Mouse (Mus musculus) limb, embryonic 11.5 days (tissue): Measurements from ENCODE around the gene Rfx3. TPM values are rescaled to one million over a fixed set of nuclear protein-coding genes. Genes with fewer than 3 reads are reported as not detected.

ENCODE experiments used
- ATAC-seq: fragments of 200-750 bp; cut with Nextera tagmentation; 2 replicates; pipeline ENCODE4 v1.8.0; 2017; ENCODE audit warnings: low read depth; ENCODE audit not compliant: insufficient number of reproducible peaks, low FRiP score, low TSS enrichment
- DNase-seq: peaks from one replicate; pipeline ENCODE4 v3.0.0-alpha.2; 2015; ENCODE audit warnings: low spot score
- H3K27ac ChIP-seq: fragments of 300-500 bp; sonication (generic); replicated peaks from 2 replicates; pipeline ENCODE4 v1.5.1; 2014; ENCODE audit warnings: low read depth, mild to moderate bottlenecking, low read length
- H3K27me3 ChIP-seq: fragments of 300-500 bp; sonication (generic); 2 replicates; pipeline ENCODE4 v1.6.1; 2014; ENCODE audit warnings: mild to moderate bottlenecking, low read length, mixed read lengths; ENCODE audit not compliant: control insufficient read depth, insufficient read depth
- H3K36me3 ChIP-seq: fragments of 300-500 bp; sonication (generic); 2 replicates; pipeline ENCODE4 v1.6.1; 2014; ENCODE audit warnings: mild to moderate bottlenecking, low read length, moderate library complexity, mixed read lengths; ENCODE audit not compliant: control insufficient read depth, insufficient read depth
- H3K4me1 ChIP-seq: fragments of 300-500 bp; sonication (generic); 2 replicates; pipeline ENCODE4 v1.6.1; 2014; ENCODE audit warnings: low read length, mixed read lengths; ENCODE audit not compliant: control insufficient read depth, insufficient read depth
- H3K4me2 ChIP-seq: fragments of 300-500 bp; sonication (generic); 2 replicates; pipeline ENCODE4 v1.6.1; 2014; ENCODE audit warnings: low read depth, mild to moderate bottlenecking, moderate library complexity; ENCODE audit not compliant: severe bottlenecking
- H3K4me3 ChIP-seq: fragments of 300-500 bp; sonication (generic); 2 replicates; pipeline ENCODE4 v1.5.1; 2014; ENCODE audit warnings: low read depth, low read length
- H3K9ac ChIP-seq: fragments of 300-500 bp; sonication (generic); 2 replicates; pipeline ENCODE4 v1.6.1; 2014; ENCODE audit warnings: mild to moderate bottlenecking, low read length
- H3K9me3 ChIP-seq: fragments of 300-500 bp; sonication (generic); 2 replicates; pipeline ENCODE4 v1.6.1; 2016; ENCODE audit warnings: low read length; ENCODE audit not compliant: control insufficient read depth
- WGBS: fragments of 180-500 bp; shearing (Covaris S2); extraction: QIAGEN DNeasy Blood & Tissue Kit; methylation state at CpG from one replicate; pipeline ENCODE4 v1.1.7; 2014; 5-methylcytosine and 5-hydroxymethylcytosine counted together
- polyA plus RNA-seq: library from polyadenylated mRNA; unstranded; fragments of >200 nt; fragmentation: Nextera tagmentation; extraction: Ambion mirVana; gene quantifications from 2 replicates; pipeline ENCODE4 v1.2.1, GENCODE M21; 2014

Gene Rfx3
- polyA plus RNA-seq: 20.5 and 21.8 TPM in 2 replicates

DNA sequence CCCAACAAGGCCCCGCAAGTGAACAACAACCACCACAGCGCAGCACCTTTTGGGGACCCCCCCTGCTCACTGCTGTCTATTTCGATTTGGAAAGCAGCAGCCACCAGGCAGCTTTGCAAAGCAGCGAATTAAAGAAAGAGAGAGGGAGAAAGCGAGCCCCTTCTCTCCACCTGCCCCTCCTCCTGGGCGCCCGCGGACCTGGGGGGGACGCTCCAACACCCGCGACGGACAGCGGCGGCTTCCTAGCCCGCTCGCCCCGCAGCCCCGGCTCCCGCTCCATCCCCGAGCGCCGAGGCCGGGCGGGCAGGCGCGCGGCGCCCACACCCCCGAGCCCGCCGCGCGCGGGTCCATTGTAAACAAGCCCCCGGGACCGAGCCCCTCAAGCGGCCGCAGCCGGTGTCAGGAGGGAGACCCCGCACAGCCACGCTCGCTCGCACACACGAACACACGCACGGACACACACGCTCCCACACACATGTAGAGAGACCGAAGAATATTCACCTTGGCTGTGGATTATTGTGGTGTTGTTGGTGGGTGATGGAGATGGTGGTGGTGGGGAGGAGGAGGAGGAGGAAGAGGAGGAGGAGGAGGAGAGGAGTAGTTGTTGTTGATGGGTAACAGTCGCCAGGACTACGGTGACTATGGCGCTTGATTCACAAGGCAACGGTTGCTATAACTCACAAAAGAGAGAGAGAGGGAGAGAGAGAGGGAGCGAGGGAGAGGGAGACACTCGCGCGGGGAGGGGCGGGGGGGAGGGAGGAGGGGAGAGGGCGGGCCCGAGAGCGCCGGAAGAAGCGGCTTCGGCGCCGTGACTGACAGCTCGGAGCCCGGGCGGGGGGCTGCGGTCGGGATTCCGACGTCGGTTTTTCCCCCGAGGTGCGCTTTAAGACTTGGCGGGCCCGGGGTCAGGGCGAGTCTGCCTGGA is at the start of gene Rfx3:
Gene Rfx3, minus strand, starts transcription at position 696 of the 925 bp plus-strand sequence.
- ATAC-seq: peak; percentile 86
- H3K9ac ChIP-seq: peak within 1 kb of the TSS; percentile 97
- peak within 1 kb of the TSS; percentile 85 for H3K4me3 ChIP-seq
- H3K27me3 ChIP-seq: no peaks in the 10 kb centered on the region
- peak within 1 kb of the TSS; percentile 73 for H3K4me2 ChIP-seq
- WGBS: under 1% methylated on average over 76 of the region's 78 CpGs
- no peaks in the 10 kb centered on the region for H3K9me3 ChIP-seq
- H3K27ac ChIP-seq: peak within 1 kb of the TSS; percentile 99
- peaks cover 3% of the 10 kb centered on the region; the same call in 1 of the 2 replicates for H3K4me1 ChIP-seq
- H3K36me3 ChIP-seq: no peaks in the 10 kb centered on the region
- DNase-seq: peak; percentile 60

DNA sequence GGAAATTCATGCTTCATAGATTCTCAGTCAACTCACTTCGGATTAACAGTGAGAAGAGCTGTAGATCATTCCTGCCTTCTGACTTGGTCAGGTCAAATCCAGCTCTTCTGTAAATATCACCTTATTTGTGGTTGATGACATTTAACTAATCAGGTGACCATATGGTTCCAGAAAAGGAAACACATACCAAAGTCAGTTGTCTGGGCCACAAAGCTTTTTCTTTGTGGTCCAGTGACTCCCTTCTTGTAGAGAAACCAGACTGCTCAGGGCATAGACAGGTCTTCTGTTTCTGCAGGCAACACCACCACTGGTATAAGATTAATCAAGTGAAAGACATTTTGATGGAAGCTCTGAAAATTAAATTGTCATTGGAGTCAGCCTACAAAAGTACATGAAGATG is 41.1 kb upstream of the Rfx3 start:
- Histone ChIP-seq H3K36me3 (no peaks in the 10 kb centered on the region), H3K27me3 (no peaks in the 10 kb centered on the region), H3K9me3 (no peaks in the 10 kb centered on the region), H3K27ac (no peak overlapping the region), H3K4me1 (no peaks in the 10 kb centered on the region), H3K9ac (no peak overlapping the region), H3K4me2 (no peak overlapping the region), H3K4me3 (no peak overlapping the region)
- WGBS: 86% methylated on average over 1 of the region's 1 CpGs
- ATAC-seq (no peak), DNase-seq (no peak)

DNA sequence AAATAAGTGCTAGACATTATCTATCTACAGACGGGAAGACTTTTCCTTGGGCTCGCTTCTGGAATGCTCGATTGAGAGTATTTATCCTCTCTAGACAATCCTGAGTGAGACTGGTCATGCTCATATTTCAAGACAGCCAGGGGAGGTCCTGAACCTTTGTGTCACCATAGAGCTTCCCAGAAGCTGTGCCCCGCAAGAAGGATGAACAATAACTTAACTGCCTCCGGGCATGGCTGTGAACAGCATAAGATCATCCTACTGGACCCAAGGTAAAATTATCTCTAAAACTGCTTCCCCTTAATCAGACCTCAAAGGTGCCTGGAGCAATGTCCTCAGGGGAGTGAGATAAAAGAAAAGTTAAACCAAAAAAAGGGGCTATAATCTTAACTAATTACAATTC is 40.6 kb upstream of the Rfx3 start:
- WGBS: 90% methylated on average over 5 of the region's 5 CpGs

DNA sequence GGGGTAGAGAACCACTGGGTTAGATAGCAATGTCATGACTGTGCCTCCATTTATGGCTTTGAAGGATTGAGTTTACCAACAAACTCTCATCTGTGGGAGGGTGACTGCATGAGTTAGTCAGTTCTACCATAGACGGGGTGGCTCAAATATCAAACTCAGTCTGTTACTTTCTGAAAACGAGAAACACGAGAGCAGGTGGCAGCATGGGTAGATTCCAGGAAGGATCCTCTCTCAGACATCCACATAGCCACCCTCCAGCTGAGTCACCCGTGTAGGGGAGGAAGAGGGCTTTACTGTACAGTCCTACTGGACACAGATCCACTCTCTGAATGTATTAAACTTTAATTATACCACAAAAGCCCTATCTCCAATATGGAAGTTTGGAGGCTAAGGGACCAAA is 38.3 kb upstream of the Rfx3 start:
- Histone ChIP-seq H3K9ac (no peak overlapping the region), H3K4me2 (no peak overlapping the region), H3K9me3 (no peaks in the 10 kb centered on the region), H3K4me1 (no peaks in the 10 kb centered on the region), H3K27ac (no peak overlapping the region), H3K4me3 (no peak overlapping the region), H3K27me3 (no peaks in the 10 kb centered on the region), H3K36me3 (no peaks in the 10 kb centered on the region)
- 86% methylated on average over 4 of the region's 4 CpGs for WGBS
- ATAC-seq: no peak
- DNase-seq: no peak

More for the DNA sequence above, 40.6 kb upstream of the Rfx3 start:
- H3K9me3 ChIP-seq: no peaks in the 10 kb centered on the region
- H3K4me2 ChIP-seq: no peak overlapping the region
- no peaks in the 10 kb centered on the region for H3K27me3 ChIP-seq
- no peak for ATAC-seq
- no peak overlapping the region for H3K9ac ChIP-seq
- DNase-seq: no peak
- no peak overlapping the region for H3K4me3 ChIP-seq
- H3K27ac ChIP-seq: no peak overlapping the region
- H3K4me1 ChIP-seq: no peaks in the 10 kb centered on the region
- no peaks in the 10 kb centered on the region for H3K36me3 ChIP-seq

DNA sequence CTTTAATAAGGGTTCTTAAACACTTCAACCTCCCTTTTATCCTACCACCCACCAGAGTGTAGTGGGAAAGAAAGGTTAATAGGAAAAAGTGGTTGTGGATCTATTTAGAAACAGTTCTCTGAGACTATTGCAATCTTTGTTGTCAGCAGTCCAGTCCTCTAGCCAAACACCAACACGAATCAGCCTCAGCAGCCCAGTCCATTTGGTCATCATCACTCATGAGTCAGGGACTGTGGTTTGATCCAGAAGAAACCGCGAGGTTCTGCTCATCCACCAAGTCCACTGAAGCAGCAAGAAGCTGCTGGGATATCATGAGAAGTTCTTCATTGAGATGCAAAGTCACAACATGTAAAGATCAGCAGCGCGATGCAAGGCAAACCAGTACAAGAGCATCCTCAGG is 35.8 kb upstream of the Rfx3 start:
- WGBS: 87% methylated on average over 5 of the region's 5 CpGs
- H3K27me3 ChIP-seq: no peaks in the 10 kb centered on the region
- H3K9me3 ChIP-seq: no peaks in the 10 kb centered on the region
- no peaks in the 10 kb centered on the region for H3K4me1 ChIP-seq
- H3K9ac ChIP-seq: no peak overlapping the region
- ATAC-seq: no peak
- H3K4me3 ChIP-seq: no peak overlapping the region
- no peaks in the 10 kb centered on the region for H3K36me3 ChIP-seq
- no peak overlapping the region for H3K4me2 ChIP-seq
- no peak overlapping the region for H3K27ac ChIP-seq
- no peak for DNase-seq

DNA sequence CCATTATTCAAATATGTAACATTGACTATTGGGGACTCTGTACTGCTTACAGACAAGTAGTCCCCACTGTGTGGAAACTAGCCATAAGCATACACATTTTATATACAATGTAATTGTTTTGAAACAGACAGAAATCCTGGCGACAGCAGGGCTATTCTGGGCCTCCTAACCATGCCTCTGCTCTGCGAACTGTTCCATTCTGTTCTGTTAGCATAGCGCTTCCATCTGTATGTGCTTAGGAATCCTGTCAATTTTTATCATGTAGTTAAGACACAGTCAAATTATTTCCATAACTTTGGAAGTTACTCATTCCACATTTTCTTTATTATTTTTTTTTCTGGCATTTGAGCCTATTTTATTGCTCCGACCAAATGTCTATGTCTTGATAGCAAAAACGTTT is 34.0 kb upstream of the Rfx3 start:
- Histone ChIP-seq H3K9ac (no peak overlapping the region), H3K27me3 (no peaks in the 10 kb centered on the region), H3K36me3 (no peaks in the 10 kb centered on the region), H3K27ac (no peak overlapping the region), H3K4me1 (no peaks in the 10 kb centered on the region), H3K9me3 (no peaks in the 10 kb centered on the region), H3K4me2 (no peak overlapping the region), H3K4me3 (no peak overlapping the region)
- ATAC-seq (no peak), DNase-seq (no peak)
- 83% methylated on average over 5 of the region's 5 CpGs for WGBS

DNA sequence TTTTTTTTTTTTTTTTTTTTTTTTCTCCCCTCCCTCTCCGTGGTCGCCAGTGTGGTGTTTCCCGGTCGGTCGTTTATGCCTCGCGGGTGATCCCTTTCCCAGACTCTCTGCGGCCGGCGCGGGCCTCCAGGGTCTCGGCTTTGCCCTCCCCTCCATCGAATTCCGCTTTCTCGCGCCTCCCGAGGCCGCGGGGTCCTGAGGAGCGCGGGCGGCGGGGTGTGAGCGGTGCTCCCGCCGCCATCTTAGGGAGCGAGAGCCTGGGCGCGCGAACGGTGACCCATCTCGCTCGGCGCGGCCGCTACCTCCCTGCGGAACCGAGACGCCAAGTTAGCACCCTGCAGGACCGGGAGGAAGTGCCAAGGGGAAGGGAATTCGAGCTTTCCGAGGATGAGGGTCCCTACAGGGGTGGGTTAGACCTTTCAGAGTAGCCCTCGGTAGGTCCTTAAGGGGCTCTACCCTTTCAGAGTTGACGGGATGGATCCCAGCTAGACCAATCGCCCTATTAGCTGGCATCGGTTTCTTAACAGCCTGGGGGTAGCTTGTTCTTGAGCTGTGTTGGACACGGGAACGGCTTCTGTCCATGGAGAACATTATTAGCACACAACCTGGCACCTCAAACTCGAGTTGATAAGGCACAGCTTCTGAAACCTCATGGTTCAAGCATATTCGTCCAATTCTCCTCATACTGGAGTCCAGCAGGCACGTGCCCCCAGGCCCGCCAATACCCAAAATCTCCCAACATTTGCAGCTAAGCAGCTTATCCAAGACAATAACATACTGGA is 943 bp upstream of the Rfx3 start:
- Histone ChIP-seq H3K9ac (peak overlapping the region; percentile 94), H3K9me3 (no peaks in the 10 kb centered on the region), H3K36me3 (no peaks in the 10 kb centered on the region), H3K4me3 (peak overlapping the region; percentile 85), H3K4me1 (peaks cover 3% of the 10 kb centered on the region; the same call in 1 of the 2 replicates), H3K27ac (peak overlapping the region; percentile 99), H3K27me3 (no peaks in the 10 kb centered on the region), H3K4me2 (peak overlapping the region; percentile 70)
- no peak for DNase-seq
- peak; percentile 32 for ATAC-seq
- 1% methylated on average over 52 of the region's 52 CpGs for WGBS

DNA sequence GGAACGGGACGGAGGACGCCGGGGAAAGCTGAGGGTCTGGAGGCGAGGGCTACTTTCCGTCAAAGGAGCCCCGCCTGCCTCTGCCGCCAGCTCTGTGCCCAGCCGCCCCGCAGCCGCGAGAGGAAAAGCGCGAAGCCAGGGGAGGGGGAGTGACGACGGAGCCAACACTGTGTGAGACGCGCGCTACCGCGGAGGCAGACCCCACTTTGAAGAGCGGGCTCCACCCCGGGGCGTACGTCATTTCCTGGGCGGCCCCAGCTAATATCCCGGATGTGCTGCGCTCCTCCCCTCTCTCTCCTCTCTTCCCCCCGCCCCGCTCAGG is 391 bp upstream of the Rfx3 start:
- H3K36me3 ChIP-seq: no peaks in the 10 kb centered on the region
- WGBS: 0% methylated on average over 30 of the region's 30 CpGs
- peak; percentile 99 for ATAC-seq
- H3K4me1 ChIP-seq: peaks cover 3% of the 10 kb centered on the region; the same call in 1 of the 2 replicates
- H3K9ac ChIP-seq: peak overlapping the region; percentile 97
- no peaks in the 10 kb centered on the region for H3K27me3 ChIP-seq
- peak; percentile 99 for DNase-seq
- peak overlapping the region; percentile 70; the same call in 1 of the 2 replicates for H3K4me2 ChIP-seq
- peak overlapping the region; percentile 85 for H3K4me3 ChIP-seq
- peak overlapping the region; percentile 99 for H3K27ac ChIP-seq
- H3K9me3 ChIP-seq: no peaks in the 10 kb centered on the region
